Mouse (Mus musculus): Measurements from ENCODE around the gene Rimbp2.
"Not testable (repeated sequence)": the region's sequence is repeated elsewhere in the genome, so short reads cannot be mapped to it uniquely, and the experiment has no call there.

Rimbp2 gene

DNA sequence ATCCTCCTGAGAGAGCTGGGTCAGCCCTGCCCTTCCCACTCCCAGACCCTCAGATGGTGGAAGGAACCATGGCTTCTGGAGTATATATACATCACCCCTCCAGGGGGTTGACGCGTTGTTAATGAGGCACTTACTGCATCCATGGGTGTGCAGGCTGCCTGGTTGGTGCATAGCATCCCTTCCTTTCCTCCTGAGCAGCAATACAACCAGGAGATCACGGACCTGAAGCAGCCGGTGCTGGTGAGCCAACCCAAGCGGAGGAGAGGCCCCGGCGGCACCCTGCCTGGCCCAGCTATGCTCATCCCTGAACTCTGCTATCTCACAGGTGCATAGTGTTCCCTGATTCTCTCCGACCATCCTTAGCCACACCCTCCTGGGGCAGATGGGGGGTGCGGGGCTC is 208.1 kb downstream of the Rimbp2 start:
- no peak for DNase-seq (ENCODE audit: low spot score)

DNA sequence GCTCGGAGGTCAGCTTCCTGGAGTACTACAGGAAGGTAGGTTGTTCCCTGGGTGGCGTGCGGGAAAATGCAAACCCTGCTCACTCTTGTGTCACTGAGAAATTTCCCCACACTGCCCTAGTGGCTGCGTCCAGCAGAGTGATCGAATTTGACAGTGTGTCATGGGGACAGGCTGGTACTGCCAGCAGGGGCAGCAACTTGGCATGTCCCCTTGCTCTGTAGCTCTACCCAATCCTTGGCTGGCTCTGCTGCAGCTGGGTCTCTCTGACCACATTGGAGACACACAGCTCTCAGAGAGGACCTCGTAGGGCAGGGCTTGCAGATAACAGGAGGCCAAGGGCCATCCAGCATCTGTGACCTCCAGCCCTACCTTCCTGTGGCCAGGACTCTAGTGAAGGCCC is 208.9 kb downstream of the Rimbp2 start:
- DNase-seq (ENCODE audit: low spot score): no peak

DNA sequence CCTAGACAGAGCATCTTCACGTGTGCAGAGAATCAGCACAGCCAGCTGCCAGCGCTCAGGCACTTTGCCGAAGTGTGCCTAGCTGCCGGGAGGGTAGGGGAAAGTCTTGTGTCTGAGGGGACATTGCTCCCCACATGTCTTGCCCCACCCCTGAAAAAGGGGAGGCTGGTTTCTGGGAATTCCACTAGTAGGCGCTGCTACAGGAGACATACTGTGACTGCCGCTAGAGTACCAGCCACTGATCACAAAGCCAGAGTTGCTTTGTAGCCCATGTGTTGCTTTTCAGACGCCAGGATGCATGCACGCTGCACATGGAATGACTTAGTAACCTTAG is 213.5 kb downstream of the Rimbp2 start:
- DNase-seq (ENCODE audit: low spot score): no peak

DNA sequence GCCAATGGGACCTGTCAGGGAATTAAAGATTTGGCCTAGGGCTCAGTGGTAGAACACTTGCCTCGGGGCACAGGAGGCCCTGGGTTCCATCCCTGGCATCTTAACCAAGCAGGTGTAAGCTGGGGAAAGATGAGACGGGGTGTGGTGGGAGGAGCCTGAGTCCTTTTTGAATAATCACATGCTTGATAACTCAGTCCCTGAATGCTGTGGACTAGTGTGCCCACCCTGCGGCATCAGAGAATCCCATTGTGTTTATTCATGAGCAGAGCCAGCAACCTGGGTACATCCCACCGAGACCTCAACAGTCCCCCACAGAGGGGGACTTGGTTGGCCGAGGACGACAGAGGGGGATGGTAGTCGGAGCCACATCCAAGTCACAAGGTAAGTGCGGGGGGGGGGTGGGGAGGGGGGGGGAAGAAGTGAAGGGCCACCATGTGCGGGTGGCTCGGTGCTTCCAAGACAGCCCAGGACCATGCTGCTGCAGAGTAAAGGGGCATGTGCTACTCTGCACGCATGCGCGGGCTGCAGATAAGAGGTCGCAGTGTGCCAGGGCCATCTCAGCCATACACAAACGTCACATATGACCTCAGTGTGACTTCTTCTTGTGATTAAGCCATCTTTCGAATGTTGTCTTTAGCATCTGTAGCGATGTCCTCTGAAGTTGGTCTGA is 214.0 kb downstream of the Rimbp2 start:
- DNase-seq (ENCODE audit: low spot score): no peak

DNA sequence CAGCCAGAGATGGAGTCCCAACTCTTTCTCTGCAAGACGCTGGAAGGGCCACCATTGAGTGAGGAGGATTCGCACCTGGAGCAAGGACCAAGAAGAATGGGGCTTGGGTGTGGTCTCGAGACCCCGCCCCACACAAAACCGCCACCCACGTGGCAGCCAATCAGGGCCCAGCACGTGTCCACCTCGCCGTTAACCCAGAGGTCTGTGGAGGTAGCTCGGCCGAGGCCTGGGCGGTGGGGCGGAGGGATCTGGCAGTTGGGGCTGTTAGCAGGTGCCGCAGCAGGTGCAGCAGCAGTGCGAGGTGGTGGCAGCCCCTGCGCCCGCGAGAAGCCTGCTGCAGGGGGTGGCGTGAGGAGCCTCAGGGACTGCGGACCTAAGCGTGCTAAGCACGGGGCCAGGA is 217.4 kb downstream of the Rimbp2 start:
- DNase-seq (ENCODE audit: low spot score): no peak

DNA sequence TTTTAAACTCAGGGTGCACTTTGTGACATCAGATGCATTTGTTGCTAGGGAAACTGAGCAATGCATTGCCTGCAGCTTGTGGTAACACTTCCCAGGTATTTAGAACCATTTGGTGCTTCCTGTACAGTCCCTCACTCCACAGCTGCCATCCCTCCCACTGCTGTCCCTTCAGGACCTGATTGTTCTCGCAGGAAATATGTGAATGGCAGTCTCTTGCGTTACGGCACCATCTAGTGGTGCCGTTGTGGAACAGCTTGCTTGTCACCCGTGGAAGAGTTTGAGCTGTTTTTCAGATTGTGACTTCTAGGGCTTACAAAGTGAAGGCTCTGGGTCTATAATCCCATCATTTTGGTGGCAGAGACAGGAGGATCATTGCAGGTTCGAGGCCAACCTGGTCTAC is 219.3 kb downstream of the Rimbp2 start:
- DNase-seq (ENCODE audit: low spot score): peak; percentile 58

DNA sequence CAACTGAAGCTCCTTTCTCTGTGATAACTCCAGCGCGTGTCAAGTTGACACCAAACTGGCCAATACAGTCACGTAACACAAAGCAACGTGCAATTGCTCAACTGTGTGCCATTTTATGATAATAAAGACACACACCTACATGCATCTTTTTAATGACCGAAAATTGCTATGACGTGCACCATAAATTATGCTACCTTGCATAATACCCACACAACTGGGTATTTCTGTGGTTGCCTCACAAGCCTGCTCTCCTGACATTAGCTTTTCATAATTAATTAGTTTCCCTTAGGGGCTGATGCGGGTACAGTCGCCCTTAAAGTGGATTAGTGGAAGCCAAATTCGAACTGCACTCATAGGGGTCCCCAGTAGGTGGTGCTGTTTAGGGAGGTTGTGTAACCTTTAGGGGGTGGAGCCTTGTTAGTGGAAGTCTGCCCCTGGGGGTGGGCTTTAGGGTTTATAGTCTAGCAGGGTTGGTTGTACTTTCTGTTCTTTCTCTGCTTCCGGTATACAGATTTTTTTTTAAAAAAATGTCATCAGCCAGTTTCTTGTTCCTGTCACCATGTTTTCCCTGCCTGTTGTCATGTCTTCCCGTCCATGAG is 220.8 kb downstream of the Rimbp2 start:
- DNase-seq (ENCODE audit: low spot score): no peak

DNA sequence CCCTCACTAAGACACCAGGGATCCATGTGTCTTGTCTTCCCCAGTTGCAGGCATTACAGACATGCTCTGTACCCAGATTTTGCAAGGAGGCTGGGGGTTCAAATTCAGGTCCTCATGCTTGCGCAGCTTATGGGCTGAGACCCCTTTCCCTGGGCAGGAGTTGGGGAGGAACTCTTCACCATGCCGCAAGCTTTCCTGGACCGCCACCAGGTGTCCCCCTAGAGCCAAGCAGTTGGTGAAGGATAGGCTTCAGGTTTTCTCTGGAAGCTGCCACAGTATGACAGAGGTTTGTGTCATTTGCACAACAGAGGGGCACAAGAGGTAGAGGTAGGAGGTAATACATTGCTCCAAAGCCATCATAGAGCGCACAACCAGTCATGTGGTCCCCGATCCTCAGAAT is 222.7 kb downstream of the Rimbp2 start:
- peak; percentile 69 for DNase-seq (ENCODE audit: low spot score)

DNA sequence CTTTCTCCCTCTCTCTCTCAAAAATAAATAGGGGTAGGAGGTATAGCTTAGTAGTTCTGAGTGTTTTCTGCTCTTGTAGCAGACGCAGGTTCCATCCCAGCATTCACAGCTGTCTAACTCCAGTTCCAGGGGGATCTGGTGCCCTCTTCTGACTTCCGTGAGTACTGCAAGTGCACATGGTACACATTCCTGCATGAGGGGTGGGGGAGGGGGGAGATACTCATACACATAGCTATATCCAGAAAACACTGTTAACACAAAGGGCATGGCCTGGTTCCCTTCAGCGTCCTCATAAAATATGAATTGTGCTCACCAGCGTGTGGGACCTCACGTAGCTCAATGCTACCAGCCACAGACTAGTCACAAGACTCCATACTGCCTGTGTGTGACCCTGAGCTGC is 223.9 kb downstream of the Rimbp2 start:
- no peak for DNase-seq (ENCODE audit: low spot score)

DNA sequence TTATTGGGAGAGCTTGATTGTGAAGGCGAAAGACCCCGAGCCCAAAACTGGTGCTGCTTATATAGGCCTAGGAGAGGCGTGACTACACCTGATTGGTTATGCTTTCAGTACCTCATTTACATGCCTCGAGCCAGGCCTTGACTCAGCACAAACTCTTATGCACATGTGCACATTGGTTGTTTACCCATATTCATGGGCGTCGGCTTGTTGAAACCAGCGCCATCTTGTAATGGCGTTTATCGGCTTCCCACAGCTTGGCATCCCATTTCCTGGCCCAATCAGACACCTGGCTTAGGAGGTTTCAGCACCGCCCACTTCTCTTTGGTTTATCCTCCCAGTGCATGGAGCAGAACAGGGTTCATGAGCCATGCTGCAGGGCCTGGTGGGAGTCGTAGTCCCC is 232.8 kb downstream of the Rimbp2 start:
- not testable (repeated sequence) for DNase-seq (ENCODE audit: low spot score)

DNA sequence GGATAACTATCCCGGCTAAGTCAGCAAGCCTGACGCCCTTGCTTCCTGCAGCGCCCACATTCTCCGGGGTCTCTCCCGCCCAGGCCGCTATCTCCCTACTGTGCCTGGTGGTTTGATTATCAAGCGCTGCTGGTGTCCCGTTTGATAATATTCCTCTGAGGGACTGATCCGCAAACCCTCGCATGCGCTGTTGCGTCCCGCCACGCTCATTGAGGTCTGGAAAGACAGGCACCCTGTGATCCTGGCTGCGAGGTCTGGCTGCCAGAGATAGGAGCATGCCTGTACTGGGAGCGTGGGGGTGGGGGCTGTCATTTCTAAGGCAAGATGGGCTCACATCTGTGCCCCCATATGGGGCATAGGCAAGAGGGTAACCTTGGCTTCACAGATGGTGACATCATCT is 238.1 kb downstream of the Rimbp2 start:
- no peak for DNase-seq (ENCODE audit: low spot score)

DNA sequence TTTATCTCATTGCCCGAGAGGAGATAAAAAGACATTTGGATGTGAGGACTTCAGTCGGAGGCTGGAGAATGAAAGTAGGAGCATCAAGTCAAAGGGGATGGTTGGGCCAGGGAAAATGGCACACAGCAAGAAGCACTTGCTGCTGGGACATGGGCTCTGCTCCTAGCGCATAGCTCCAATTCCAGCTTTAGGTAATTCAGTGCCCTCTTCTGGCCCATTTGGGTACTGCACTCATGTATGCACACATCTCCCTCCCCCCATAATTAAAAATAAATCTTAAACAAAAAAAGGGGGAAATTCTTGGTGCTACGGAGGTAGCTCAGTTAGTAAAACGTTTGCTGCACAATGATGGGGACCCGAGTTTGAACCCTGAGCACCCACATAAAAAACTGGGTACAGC is 241.4 kb downstream of the Rimbp2 start:
- DNase-seq (ENCODE audit: low spot score): peak; percentile 57

DNA sequence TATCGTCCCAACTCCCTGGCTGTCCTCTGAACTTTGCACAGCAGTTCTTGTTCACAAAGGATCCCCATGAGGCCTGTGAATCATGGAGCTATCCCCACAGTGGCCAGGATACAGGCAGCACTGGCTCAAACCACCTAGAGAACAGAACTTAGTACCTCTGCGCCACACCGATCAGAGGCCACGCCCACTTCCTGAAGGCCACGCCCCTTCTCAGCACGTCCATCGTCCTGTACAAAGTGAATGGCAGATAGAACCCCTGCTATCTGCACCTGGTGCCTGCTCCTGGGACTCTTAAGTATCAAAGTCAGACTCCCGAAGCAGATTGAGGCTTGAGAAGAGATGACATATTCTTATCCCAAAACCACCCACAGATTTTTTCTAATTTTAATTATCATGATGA is 242.7 kb downstream of the Rimbp2 start:
- DNase-seq (ENCODE audit: low spot score): peak; percentile 64

DNA sequence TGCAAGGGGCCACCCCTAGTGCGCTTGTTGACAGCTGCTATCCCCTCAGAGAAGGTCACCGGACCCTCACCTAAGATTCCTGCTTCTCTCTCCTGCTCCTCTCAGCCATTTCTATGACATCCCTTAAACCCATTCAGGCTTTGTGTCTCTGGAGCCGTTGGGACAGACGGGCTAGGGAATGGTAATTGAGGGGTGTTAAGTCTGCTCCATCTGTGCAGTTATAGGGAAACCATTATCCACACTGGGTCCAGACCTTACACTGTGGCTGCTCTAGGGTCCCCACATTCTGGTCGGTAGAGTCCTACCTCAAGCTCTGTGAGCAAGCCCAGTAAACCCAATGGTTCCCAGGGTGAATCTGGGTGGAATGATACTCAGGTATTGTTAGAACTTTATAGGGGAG is 244.4 kb downstream of the Rimbp2 start:
- DNase-seq (ENCODE audit: low spot score): no peak
